Mouse (Mus musculus) brain, embryonic 14.5 days (tissue): Measurements from ENCODE around the gene Fam151a. TPM values are rescaled to one million over a fixed set of nuclear protein-coding genes. Genes with fewer than 3 reads are reported as not detected.
A peak's percentile ranks its signal among the peaks of the same experiment; 100 is the strongest.
"Not testable (repeated sequence)": the region's sequence is repeated elsewhere in the genome, so short reads cannot be mapped to it uniquely, and the experiment has no call there.

Experiments
- DNase-seq: peaks from one replicate; pipeline ENCODE4 v3.0.0-alpha.2; 2011; ENCODE audit warnings: low read depth
- CTCF ChIP-seq: fragments of 200-500 bp; IDR thresholded peaks from 2 replicates; pipeline ENCODE4 v1.5.1; 2012; ENCODE audit warnings: inconsistent platforms, mild to moderate bottlenecking, moderate library complexity, borderline replicate concordance; ENCODE audit not compliant: insufficient read depth, insufficient read length; ENCODE audit errors: extremely low read depth
- POLR2A ChIP-seq: fragments of 200-500 bp; IDR thresholded peaks from 2 replicates; pipeline ENCODE4 v1.6.1; 2012; ENCODE audit warnings: mild to moderate bottlenecking, inconsistent platforms, borderline replicate concordance; ENCODE audit not compliant: poor library complexity, insufficient read depth, insufficient read length, severe bottlenecking; ENCODE audit errors: extremely low read depth
- polyA plus RNA-seq: library from polyadenylated mRNA; depleted of rRNA; stranded (reverse); fragments of >200 nt; gene quantifications from 2 replicates; pipeline ENCODE4 v1.2.3, GENCODE M21; 2012; rRNA removed

Fam151a gene
- not detected in 2 replicates for polyA plus RNA-seq

- TF ChIP-seq POLR2A (no peak), CTCF (no peak)
- no peak for DNase-seq
Measured at GRCm38 (mm10) chr4:106733636-106734035, at the start of gene Fam151a. Gene Fam151a, plus strand, starts transcription at chr4:106733889.

- no peak for DNase-seq
- no peak for TF ChIP-seq CTCF
- TF ChIP-seq POLR2A: no peak
Measured at GRCm38 (mm10) chr4:106688636-106689296, 44.9 kb upstream of the Fam151a start.

- no peak for DNase-seq
- no peak for TF ChIP-seq CTCF
- no peak for TF ChIP-seq POLR2A
Measured at GRCm38 (mm10) chr4:106693841-106694430, 39.8 kb upstream of the Fam151a start.

GRCm38 (mm10) chr4:106699989-106700388, 33.7 kb upstream of the Fam151a start:
- TF ChIP-seq CTCF (peak; percentile 74), POLR2A (no peak)
- DNase-seq: peak; percentile 57

- peak; percentile 78 for DNase-seq
- TF ChIP-seq CTCF: no peak
- TF ChIP-seq POLR2A: no peak
Measured at GRCm38 (mm10) chr4:106700798-106701197, 32.9 kb upstream of the Fam151a start.

- TF ChIP-seq CTCF (no peak), POLR2A (no peak)
- peak; percentile 22 for DNase-seq
Measured at GRCm38 (mm10) chr4:106703956-106704355, 29.7 kb upstream of the Fam151a start.

GRCm38 (mm10) chr4:106704416-106704815, 29.3 kb upstream of the Fam151a start:
- TF ChIP-seq CTCF (no peak), POLR2A (no peak)
- peak; percentile 81 for DNase-seq

- TF ChIP-seq CTCF (no peak), POLR2A (no peak)
- DNase-seq: peak; percentile 65
Measured at GRCm38 (mm10) chr4:106705096-106705665, 28.5 kb upstream of the Fam151a start.

GRCm38 (mm10) chr4:106707957-106708356, 25.7 kb upstream of the Fam151a start:
- TF ChIP-seq POLR2A (no peak), CTCF (no peak)
- no peak for DNase-seq

GRCm38 (mm10) chr4:106708408-106708807, 25.3 kb upstream of the Fam151a start:
- TF ChIP-seq POLR2A (no peak), CTCF (peak; percentile 99)

GRCm38 (mm10) chr4:106713622-106714021, 20.1 kb upstream of the Fam151a start:
- TF ChIP-seq POLR2A: no peak
- no peak for TF ChIP-seq CTCF
- no peak for DNase-seq

More at GRCm38 (mm10) chr4:106708408-106708807, 25.3 kb upstream of the Fam151a start:
- peak; percentile 84 for DNase-seq

- no peak for DNase-seq
- TF ChIP-seq POLR2A: no peak
- TF ChIP-seq CTCF: no peak
Measured at GRCm38 (mm10) chr4:106720631-106721030, 13.1 kb upstream of the Fam151a start.

- no peak for DNase-seq
- TF ChIP-seq CTCF: no peak
Measured at GRCm38 (mm10) chr4:106730814-106731213, 2.9 kb upstream of the Fam151a start, which contains the start of gene Mroh7. Gene Mroh7, minus strand, starts transcription at chr4:106730925.

- DNase-seq: not testable (repeated sequence)
Measured at GRCm38 (mm10) chr4:106736884-106737283, 3.2 kb downstream of the Fam151a start.
